Mouse (Mus musculus): ENCODE data around the gene Stra6.

DNA sequence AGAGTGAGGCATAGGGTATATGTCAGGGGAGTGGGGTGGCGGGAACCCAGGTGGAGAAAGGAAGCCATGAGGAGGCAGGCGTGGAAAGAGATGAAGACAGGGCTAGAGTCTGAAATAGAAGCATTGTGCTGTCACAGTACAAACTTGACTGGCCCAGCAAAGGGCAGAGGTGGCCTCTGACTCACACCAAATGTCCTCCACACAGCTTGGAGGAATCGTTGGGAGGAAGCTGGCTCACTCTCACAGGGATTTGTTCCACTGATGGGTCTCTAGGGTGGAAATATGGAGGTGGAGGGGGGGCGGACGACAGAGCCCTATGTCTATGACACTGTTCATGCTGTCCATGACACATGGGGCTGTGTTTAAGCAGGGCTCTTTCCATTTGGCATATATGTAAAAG is 99.6 kb downstream of the Stra6 start:
- TF ChIP-seq CTCF (IDR thresholded peaks at IDR 0.05; ENCODE audit: low read depth) (no peak), EP300 (IDR thresholded peaks at IDR 0.05; ENCODE audit: low read depth) (no peak)

Data from liver, embryonic 14.5 days (tissue).